Mouse (Mus musculus) adrenal gland (tissue): ENCODE results near the gene Aftph.

Source experiments
- intact Hi-C: fragments of 180-260 bp; cut with DNase I; formaldehyde crosslinking; loops from one replicate; pipeline ENCODE4 v1.15.1; 2025

Gene Aftph

GRCm38 (mm10) chr11:20729403-20729802 is 12.0 kb downstream of the Aftph start:
- intact Hi-C loops = no loop called here

GRCm38 (mm10) chr11:20728044-20728443 is 13.3 kb downstream of the Aftph start:
- intact Hi-C loops = no loop called here

- intact Hi-C loops = no loop called here
Measured at GRCm38 (mm10) chr11:20723572-20723971, 17.8 kb downstream of the Aftph start.

- intact Hi-C loops = no loop called here
Measured at GRCm38 (mm10) chr11:20712068-20712671, 29.2 kb downstream of the Aftph start.

GRCm38 (mm10) chr11:20691000-20691399 is 50.4 kb downstream of the Aftph start:
- intact Hi-C loops = loop anchor here (2.0 kb wide), 1 partner anchor 236 kb away; no protein-coding TSS in a partner anchor

GRCm38 (mm10) chr11:20681679-20682078 is 59.7 kb downstream of the Aftph start:
- intact Hi-C loops = no loop called here

- intact Hi-C loops = no loop called here
Measured at GRCm38 (mm10) chr11:20680781-20681180, 60.6 kb downstream of the Aftph start.

GRCm38 (mm10) chr11:20679396-20679795 is 62.0 kb downstream of the Aftph start:
- intact Hi-C loops = no loop called here

- intact Hi-C loops = no loop called here
Measured at GRCm38 (mm10) chr11:20672513-20672912, 68.9 kb downstream of the Aftph start.

GRCm38 (mm10) chr11:20671789-20672392 is 69.5 kb downstream of the Aftph start:
- intact Hi-C loops = no loop called here

- intact Hi-C loops = no loop called here
Measured at GRCm38 (mm10) chr11:20664878-20665277, 76.5 kb downstream of the Aftph start.

GRCm38 (mm10) chr11:20663580-20664198 is 77.7 kb downstream of the Aftph start:
- intact Hi-C loops = no loop called here

- intact Hi-C loops = no loop called here
Measured at GRCm38 (mm10) chr11:20662811-20663210, 78.6 kb downstream of the Aftph start.

GRCm38 (mm10) chr11:20661652-20662051 is 79.7 kb downstream of the Aftph start:
- intact Hi-C loops = no loop called here

- intact Hi-C loops = no loop called here
Measured at GRCm38 (mm10) chr11:20660111-20661097, 81.0 kb downstream of the Aftph start.

- intact Hi-C loops = no loop called here
Measured at GRCm38 (mm10) chr11:20659094-20659493, 82.3 kb downstream of the Aftph start.

GRCm38 (mm10) chr11:20656711-20657057 is 84.7 kb downstream of the Aftph start:
- intact Hi-C loops = no loop called here

GRCm38 (mm10) chr11:20655795-20656710 is 85.3 kb downstream of the Aftph start:
- intact Hi-C loops = no loop called here

- intact Hi-C loops = no loop called here
Measured at GRCm38 (mm10) chr11:20651166-20651565, 90.2 kb downstream of the Aftph start.

- intact Hi-C loops = no loop called here
Measured at GRCm38 (mm10) chr11:20650006-20650639, 91.3 kb downstream of the Aftph start.
